Mouse (Mus musculus) cortical plate, adult 2 months (tissue): ENCODE data around the gene 1700029H14Rik.

Experiments used
- CTCF ChIP-seq: fragments of 200-500 bp; IDR thresholded peaks from 2 replicates; pipeline ENCODE4 v1.5.1; 2011; ENCODE audit warnings: mild to moderate bottlenecking, control low read depth, low read length; ENCODE audit not compliant: insufficient read depth; ENCODE audit errors: extremely low read depth
- POLR2A ChIP-seq: fragments of 200-500 bp; IDR thresholded peaks from 2 replicates; pipeline ENCODE4 v1.6.1; 2011; ENCODE audit warnings: mild to moderate bottlenecking, low read length, control low read depth; ENCODE audit not compliant: insufficient read depth; ENCODE audit errors: extremely low read depth

- TF ChIP-seq CTCF (no peak), POLR2A (no peak)
These were observed 13.4 kb downstream of the 1700029H14Rik start for GRCm38 (mm10) chr8:13548831-13549230.
